Mouse (Mus musculus) frontal cortex, adult (tissue): ENCODE results near the gene Heatr5a.
A peak's percentile ranks its signal among the peaks of the same experiment; 100 is the strongest.

Experiments
- ATAC-seq: cut with Nextera tagmentation; 2 replicates; pipeline ENCODE4 v1.9.2; 2017; ENCODE audit warnings: mild to moderate bottlenecking, moderate library complexity, mixed read lengths; ENCODE audit not compliant: low TSS enrichment

Gene Heatr5a

DNA sequence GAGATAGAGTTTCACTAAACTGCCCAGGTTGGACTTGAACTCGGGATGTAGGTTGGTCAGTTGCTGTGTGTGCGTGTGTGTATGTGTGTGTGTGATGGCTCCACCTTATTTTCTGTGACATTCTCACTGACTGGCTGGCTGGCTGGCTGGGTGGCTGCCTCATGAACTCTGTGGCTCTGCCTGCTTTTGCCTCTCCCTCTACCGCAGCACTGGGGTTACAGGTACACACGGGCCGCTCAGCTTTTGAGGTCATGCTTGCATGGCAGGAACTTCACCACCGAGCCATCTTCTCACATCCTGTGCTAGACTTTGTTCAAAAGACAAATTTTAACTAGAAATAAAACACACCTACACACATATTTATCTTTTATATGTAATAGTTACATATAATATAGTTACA lies 84.8 kb downstream of the Heatr5a start:
- ATAC-seq = no peak

DNA sequence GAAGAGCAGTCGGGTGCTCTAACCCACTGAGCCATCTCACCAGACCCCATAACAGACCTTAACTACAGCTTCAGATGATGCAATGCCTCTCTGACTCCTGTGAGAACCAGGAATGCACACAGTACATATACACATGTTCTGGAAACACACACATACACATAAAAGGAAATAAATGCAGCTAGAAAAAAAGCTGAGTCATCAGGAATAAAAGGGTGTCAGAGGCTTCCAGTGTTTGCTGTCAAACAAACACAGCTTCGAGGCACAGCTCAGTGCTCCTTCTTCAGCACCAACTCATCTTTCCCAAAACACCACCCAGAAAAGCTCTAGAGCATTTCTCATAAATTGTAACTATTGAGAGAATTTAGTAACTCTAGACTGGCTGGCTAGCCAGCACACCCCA lies 86.3 kb downstream of the Heatr5a start:
- no peak for ATAC-seq

DNA sequence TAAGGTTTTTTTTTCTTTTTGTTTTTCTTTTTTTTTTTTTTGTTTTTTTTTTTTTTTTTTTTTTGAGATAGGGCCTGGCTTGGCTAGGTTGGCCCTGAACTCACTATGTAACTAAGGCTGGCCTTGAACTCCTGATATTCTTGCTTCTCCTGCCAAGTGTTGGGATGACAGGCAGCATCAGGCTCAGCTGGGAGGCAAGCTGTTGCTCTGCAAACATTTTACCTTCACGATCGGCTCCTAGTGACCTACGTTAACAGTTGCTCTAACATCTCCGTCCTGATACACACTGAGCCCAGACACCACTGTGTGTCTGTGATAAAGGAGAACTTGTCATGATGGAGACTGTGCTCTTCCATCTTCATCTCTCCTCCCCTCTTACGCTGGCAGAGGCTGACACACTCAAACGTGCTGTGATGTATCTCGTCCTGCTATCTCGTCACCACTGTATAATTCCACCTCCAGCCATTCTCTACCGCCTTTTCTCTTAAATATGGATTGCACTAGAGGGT lies 87.8 kb downstream of the Heatr5a start:
- ATAC-seq = no peak

DNA sequence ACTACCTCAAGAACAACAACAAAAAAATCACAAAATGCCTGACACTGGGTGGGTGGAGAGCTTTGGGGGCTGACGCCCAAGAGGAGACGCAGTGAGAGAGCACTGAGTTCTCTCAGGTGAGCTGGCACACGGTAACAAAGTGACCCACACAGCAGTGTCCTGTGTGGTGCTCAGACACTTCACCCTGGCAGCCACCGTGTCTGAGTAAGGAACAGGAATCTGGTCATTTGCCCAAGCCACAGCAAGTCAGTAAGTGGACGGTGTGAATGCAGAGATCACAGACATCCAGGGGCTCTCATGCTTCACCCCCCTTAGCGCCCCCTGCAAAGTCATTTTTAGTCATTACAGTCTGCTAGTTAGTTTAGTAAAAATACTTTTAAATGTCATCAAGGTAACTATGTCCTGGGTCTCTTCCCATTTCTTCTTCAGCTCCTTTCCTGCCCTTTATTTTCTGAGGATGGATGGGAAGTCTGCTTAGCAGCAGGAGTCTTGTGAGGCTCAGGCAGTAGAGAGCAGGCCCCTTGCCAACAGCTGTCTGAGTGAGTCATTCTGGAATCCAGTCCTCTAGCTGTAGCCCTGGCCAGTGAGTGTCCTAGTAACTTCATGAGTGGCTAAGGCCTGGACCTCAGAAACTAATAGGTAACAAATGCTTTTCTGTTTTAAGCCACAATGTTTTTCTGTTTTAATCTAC lies 88.4 kb downstream of the Heatr5a start:
- ATAC-seq = peak; percentile 80; the same call in 1 of the 2 replicates

DNA sequence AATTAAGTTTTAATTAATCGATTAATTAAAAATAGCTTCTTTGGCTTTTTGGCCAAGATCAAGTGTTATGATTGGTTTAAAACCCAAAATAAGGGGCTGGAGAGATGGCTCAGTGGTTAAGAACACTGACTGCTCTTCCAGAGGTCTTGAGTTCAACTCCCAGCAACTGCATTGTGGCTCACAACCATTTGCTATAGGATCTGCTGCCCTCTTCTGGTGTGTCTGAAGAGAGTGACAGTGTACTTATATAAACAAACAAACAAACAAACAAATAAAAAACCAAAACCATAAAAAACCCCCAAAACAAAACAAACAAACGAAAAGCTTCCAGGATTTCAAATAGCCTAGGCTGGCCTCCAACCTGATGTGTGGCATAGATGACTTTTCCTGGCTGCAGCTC lies 89.3 kb downstream of the Heatr5a start:
- no peak for ATAC-seq

DNA sequence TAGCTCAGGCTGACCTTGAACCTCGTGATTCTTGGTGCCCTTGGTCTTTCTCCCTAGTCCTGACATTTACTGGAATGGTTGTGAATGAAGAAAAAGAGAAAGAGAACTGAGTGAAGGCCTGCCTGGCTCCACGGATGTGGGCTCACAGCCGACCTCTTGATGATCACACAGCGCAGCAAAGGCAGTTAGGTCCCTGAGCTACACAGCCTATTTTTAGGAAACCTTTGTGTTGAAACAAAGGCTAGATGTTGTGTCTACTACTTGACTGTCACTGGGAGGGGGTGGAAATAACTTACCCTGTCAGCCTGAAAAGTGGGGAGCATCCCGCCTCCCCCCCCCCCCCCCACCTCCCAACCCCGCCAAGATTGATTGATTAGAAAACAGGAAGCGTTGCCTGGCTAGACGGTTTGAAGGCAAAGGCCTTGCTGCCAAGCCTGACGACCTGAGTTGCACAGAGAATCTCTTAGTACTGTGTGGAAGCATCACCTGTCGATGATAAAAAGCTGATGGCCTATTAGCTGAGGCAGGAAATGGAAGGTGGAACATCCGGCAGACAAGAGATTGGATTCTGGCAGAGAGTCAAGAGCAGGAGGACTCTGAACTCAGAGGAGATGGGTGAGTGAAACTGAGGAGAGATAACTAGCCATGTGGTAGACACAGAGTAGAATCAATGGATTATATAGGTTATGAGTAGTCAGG lies 99.5 kb downstream of the Heatr5a start:
- ATAC-seq = no peak

DNA sequence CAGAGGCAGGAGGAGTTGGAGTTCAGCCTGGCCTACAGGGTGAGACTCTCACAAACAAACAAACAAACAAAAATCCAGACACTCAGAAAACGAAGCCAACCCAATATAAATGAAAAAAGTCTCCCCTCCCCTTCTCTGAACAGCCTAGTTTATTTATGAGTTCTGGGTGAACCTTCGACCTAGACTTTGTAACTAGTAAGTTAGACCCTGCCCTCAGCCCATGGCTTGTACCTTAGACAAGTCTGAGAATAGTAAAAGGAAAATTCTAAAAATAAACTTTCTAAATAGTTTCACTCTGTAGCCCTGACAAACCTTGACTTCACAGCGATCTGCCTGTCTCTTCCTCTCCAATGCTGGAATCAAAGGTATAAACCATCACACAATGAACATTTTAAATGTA lies 101.6 kb downstream of the Heatr5a start:
- ATAC-seq = no peak

DNA sequence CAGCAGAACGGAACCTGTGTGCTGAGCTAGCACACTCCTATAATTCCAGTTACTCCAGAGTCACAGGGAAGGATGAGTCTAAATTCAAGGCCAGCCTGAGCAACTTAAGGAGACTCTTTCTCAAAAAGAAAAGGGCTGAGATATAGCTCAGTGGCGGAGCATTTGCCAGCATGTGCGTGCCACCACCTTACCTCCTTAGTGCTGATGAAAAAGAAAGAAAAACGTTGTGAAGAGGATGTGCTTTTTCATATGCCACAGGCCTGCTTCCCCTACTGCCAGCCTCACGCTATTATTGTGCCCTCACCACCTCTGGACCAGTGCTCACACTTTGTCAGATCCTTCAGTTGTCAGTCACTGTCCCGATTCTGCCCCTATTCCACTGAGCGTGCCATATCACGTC lies 104.0 kb downstream of the Heatr5a start:
- no peak for ATAC-seq

DNA sequence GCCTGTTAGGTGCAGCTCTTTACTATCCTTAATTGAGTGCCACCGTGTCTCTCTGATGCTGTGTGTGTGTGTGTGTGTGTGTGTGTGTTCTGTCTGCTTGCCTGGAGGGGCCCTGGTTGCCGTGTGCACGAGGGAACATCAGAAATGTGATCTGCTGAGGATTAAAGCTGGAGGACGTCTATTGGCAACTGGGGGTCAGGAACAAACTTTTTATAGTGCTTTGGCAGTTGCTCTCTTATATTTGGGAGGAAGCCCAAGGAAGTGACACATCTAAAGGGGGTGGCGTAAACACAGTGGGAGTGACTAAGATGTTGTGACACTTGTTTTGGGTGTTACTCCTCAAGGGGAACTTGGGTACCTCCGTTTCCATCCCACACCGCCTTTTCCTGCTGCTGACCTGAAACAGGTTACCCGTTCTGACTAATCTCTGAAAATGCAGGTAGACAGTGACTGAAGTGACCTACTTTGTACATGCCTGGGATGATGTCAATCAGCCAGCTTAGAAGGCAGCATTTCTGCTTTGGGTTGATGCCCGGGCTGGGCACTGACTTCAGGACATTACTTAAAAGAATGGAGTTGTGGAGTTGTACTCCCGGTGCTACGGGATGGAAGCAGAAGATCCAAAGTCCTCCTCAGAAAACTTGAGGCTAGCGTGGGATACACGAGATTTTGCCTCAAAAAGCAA lies 104.8 kb downstream of the Heatr5a start:
- peak; percentile 38; the same call in 1 of the 2 replicates for ATAC-seq

DNA sequence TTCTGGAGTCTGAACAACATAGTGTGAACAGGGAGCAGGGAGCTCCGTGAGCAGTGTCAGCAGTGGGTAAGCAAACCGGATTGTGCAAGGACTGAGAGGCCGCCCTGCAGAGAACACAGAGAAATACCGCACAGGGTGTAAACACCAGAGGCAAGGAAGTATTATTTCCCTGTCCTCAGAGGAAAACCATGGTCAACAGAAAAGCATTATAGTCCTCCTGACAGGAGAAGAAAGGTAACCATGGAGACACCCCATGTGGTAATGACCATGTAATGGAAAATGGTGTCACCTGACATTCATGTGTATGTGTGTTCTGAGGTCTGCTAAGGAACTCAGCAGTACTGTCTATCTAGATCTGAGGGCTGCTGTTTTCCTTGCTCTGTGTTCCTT lies 105.3 kb downstream of the Heatr5a start:
- 0 out of 2 replicates have a peak, but pooled peaks have one; percentile 31 for ATAC-seq

DNA sequence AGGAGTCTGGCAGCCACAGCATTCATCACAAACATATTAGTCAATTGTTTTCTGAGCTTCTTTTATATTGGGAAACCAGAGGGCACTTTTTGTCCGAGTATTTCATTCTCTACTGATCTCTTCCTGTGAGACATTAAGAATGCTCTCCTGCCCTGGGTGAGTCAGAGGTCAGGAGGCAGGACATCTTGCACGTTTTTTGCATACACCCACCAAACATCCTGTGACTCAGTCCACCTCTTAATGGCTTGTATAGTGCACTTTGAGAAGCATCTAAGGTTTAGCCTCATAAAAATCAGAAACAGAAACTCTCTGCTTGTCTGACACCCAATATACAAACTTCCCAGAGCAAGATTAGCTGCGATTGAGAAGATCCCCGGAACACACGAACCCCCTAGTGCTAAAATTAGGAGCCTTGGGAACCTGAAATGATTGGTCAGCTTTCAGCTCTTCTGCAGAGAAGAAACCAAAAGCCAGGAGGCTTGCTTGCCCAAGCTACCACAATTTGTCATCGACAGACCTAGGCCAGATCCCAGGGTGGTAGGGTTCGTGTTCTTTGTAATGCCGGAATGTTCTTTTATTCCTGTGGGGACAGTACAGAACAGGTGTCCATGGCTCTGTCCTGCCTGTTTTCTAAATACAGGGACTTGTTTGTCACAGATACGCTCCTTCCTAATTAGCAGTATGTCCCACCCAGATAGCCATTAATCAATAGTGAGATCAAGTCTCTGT lies 105.9 kb downstream of the Heatr5a start:
- ATAC-seq = no peak

DNA sequence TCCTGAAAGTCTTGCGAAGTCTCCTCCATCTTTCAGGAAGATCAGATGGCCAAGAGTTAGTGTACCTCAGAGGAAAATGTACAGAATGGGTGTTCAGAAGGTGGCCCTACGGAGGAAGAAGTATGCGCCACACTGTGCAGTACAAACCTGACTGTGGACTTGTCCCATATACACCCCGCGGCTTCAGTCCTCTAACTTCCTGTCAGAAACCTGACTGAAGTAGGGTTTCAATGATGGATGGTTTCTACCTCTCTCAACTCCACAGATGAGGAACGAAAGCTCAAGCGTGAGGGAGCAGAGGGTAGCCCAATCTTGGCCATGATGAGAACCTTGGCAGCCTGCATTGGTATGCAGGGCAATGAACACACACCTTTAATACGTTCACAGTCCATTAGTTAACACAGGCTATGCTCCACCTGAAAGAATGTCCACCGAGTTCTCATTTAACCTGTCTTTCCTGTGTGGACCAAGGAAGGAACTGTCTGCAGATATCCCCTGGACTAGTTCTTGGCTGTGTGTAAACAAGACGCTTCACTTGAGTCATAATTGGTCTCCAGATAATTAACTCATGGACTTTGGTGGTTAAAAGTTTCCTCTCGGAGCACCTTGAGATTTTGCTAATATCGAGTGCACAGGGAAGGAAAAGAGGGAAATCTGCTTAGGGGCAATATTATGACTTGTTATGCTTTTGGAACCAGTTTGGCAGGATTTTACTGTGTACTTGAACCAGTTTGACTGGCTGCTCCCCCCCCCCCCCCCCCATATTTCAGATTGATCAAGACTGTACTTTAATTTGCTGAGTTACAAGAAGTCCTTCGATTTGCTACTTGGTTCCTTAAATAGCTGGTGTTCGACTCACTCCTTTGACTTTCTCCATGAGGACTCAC lies 107.8 kb downstream of the Heatr5a start:
- no peak for ATAC-seq

DNA sequence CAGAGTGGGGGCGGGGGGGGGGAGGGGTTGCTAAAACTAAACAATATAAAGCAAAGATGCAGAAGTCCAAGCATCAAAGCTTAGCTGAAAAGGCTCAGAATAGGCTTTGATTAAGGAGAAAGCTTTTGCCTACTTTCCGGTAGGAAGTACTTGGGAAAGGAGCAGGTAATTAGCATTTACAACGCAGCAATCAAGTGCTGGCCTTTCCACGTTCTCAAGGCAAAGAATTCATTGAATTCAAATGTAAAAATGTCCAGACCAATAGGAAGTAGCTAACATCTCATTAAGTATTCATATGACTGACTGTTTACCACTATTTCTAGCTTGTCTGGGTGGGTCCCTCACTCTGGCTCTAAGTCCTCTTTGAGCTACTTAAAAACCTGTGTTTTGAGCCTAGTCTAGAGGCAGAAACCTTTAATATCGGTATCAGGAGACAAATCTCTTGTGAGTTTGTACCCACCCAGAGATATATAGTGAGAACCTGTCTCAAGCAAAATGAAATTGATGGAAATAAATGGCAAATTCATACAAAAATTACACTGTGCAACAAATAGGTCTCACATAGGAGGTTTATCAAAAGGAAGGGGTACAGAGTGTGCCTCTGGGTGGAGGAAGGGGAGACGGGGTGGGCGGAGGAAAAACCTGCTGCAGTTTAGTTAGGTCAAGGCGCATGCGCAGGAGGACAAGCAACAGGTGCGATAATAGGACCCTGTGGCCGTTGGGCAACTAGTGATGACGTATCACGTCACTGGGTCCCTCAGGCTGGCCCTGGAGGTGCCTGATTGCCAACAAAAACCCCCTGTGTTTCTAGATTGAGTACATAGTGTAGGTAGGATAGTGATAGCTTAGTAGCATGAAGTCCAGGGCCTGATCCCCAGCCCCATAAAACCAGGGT lies 112.7 kb downstream of the Heatr5a start:
- no peak for ATAC-seq

DNA sequence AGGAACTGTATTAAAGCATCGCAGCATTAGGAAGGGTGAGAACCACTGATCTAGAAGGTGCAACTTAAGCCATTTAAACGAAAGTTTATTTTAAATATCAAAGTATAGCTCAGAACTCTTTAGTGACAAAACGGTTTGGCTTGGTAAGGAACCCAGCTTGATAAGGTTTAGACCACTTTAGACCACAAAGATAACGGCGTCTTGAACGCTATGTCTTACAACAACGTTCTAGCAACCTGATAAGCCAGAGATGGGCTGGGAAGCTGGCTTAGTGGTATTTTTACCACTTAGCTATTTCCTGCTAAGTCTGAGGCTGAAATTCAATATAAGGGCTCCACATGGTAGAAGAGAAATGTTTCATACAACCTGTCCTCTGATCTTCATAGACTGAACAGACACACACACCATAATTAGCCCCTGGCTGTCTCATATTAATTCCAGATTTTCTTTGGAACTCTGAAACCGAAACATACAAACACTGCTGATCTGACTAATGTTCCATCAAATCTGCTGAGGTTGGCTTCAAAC lies 114.3 kb downstream of the Heatr5a start:
- no peak for ATAC-seq

DNA sequence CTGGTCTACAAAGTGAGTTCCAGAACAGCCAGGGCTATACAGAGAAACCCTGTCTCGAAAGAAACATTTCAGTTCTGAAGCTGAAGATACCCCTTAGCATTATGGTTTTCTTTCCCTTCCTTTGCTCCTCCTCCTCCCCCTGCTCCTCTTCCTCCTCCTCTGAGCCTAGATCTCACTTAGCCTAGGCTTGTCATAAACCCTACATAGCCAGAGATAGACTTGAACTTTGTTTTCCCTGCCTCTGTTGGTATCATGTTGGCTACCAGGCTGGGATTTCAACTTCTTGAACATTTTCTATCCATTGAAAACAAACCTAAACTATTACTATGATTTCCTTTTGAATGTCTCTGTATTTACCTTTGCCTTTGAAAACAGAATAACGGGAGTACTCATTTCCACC lies 115.2 kb downstream of the Heatr5a start:
- no peak for ATAC-seq

DNA sequence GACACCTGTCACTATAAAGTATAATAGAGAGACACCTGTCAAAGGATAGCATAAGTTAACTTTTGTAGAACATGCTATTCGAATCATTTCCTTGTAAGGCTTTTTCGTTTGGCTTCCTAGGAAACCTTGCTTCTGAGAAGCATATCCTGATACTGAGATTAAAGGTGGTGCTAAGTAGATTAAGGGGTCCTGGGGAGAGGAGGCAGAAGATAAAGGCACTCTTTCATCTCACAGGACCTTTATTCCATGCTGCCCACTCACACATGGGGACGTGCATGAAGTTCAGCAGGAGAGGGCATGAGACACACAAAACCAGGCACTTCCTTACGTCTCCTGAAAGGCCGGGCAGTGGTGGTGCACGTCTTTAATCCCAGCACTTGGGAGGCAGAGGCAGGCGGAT lies 115.7 kb downstream of the Heatr5a start:
- ATAC-seq = no peak

DNA sequence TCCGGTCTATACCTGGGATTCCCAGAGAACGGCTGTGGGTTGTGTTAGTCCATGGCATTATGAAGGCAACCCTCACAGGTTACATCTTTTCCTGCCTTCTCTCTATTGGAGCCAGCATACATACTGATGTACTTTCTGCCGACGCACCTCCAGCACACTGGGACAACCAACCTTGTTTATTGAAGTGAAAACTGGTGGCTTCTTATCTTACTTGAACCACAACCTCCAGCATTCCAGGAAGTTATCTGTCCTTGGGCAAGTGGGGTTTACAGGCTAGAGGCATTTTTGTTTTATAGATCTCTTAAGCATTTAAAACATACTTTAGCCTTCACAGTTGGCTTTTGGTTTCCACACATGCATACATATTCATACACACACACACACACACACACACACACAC lies 119.5 kb downstream of the Heatr5a start:
- ATAC-seq = no peak

DNA sequence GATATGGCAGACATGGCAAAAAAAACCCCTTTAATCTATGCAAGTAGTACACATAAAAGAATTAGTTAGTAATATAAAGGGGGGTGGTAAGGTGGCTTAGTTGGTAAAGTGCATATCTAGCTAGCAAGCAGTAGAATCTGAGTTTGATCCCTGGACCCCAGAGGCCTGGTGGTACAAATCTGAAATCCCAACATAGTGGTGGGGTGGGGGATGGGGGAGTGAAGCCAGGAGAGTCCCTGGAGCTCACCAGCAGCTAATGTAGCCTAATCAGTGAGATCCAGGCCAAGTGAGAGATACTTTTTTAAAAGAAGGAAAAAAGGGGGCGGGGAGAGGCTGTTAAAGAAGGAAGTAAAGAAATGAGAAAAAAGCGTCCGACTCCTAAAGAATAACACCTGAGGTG lies 120.0 kb downstream of the Heatr5a start:
- no peak for ATAC-seq

DNA sequence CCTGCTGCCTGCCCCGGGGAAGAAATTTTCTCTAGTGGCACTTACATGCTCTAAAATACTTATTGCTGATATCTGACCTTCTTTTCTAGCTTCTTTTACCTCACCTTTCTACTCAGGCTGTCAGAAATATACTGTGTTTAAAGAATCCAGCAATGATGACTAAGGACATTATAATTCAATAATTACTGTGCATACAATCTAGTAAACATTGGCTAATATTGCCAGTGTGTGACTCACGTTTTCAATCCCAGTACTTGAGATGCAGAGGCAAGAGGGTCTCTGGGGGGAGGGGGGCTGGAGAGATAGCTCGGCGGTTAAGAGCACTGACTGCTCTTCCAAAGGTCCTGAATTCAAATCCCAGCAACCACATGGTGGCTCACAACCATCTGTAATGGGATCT lies 120.8 kb downstream of the Heatr5a start:
- ATAC-seq = no peak

DNA sequence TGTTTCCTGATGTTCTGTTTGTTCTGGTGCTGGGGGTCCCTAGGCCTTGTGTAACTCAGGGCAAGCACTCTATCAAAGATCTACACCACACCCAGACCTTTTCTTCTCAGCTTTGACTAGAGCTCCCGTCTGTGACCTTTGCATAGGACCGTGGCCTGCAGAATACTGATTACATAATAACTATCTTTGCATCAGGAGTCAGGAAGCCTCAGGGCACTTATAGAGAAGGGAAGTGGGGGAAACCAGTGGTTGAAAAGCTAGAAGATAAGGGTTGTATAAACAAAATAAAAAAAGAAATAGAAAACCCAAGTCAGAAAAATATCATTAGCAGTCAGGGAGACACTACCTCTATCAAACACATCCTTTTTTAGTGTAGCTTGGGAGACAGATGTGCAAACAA lies 121.2 kb downstream of the Heatr5a start:
- ATAC-seq = no peak
